Mouse (Mus musculus): ENCODE measurements around the gene E130218I03Rik. TPM values are rescaled to one million over a fixed set of nuclear protein-coding genes. Genes with fewer than 3 reads are reported as not detected.

The E130218I03Rik gene
- polyA plus RNA-seq, 1 experiment: not detected

- TF ChIP-seq CTCF (IDR thresholded peaks at IDR 0.05; ENCODE audit: extremely low read depth, insufficient read depth, low read length) (no peak), POLR2A (IDR thresholded peaks at IDR 0.05; ENCODE audit: extremely low read depth, insufficient read depth, low read length) (no peak)
- H3K4me1 ChIP-seq (ENCODE audit: control insufficient read depth, insufficient read depth, low read length): no peaks in the 10 kb centered on the region
- no peak overlapping the region for H3K27ac ChIP-seq (ENCODE audit: insufficient read depth, low read length)
- peak overlapping the region; percentile 33 for H3K4me3 ChIP-seq (ENCODE audit: insufficient read depth, low read length)
These were observed 7.4 kb downstream of the E130218I03Rik start for GRCm38 (mm10) chr4:134250930-134251240.

- H3K4me1 ChIP-seq (ENCODE audit: control insufficient read depth, insufficient read depth, low read length): no peaks in the 10 kb centered on the region
- no peak overlapping the region for H3K27ac ChIP-seq (ENCODE audit: insufficient read depth, low read length)
- peak overlapping the region; percentile 33 for H3K4me3 ChIP-seq (ENCODE audit: insufficient read depth, low read length)
- no peak for TF ChIP-seq POLR2A (IDR thresholded peaks at IDR 0.05; ENCODE audit: extremely low read depth, insufficient read depth, low read length)
- TF ChIP-seq CTCF (IDR thresholded peaks at IDR 0.05; ENCODE audit: extremely low read depth, insufficient read depth, low read length): no peak
These were observed 8.0 kb downstream of the E130218I03Rik start for GRCm38 (mm10) chr4:134251241-134252130.

- Histone ChIP-seq H3K4me1 (ENCODE audit: control insufficient read depth, insufficient read depth, low read length) (no peaks in the 10 kb centered on the region), H3K27ac (ENCODE audit: insufficient read depth, low read length) (peak overlapping the region; percentile 15; the same call in 1 of the 2 replicates), H3K4me3 (ENCODE audit: insufficient read depth, low read length) (peak overlapping the region; percentile 33)
- TF ChIP-seq POLR2A (IDR thresholded peaks at IDR 0.05; ENCODE audit: extremely low read depth, insufficient read depth, low read length): no peak
- TF ChIP-seq CTCF (IDR thresholded peaks at IDR 0.05; ENCODE audit: extremely low read depth, insufficient read depth, low read length): no peak
These were observed 8.9 kb downstream of the E130218I03Rik start for GRCm38 (mm10) chr4:134252131-134252910.

GRCm38 (mm10) chr4:134252911-134253721, 9.7 kb downstream of the E130218I03Rik start:
- Histone ChIP-seq H3K4me1 (ENCODE audit: control insufficient read depth, insufficient read depth, low read length) (no peaks in the 10 kb centered on the region), H3K4me3 (ENCODE audit: insufficient read depth, low read length) (peak overlapping the region; percentile 19), H3K27ac (ENCODE audit: insufficient read depth, low read length) (peak overlapping the region; percentile 15)
- TF ChIP-seq CTCF (IDR thresholded peaks at IDR 0.05; ENCODE audit: extremely low read depth, insufficient read depth, low read length) (no peak), POLR2A (IDR thresholded peaks at IDR 0.05; ENCODE audit: extremely low read depth, insufficient read depth, low read length) (no peak)

- TF ChIP-seq POLR2A (IDR thresholded peaks at IDR 0.05; ENCODE audit: extremely low read depth, insufficient read depth, low read length): 0 out of 2 replicates have a peak, but pooled peaks have one; percentile 27
- no peak for TF ChIP-seq CTCF (IDR thresholded peaks at IDR 0.05; ENCODE audit: extremely low read depth, insufficient read depth, low read length)
- Histone ChIP-seq H3K4me3 (ENCODE audit: insufficient read depth, low read length) (peak within 1 kb of the TSS; percentile 19), H3K4me1 (ENCODE audit: control insufficient read depth, insufficient read depth, low read length) (no peaks in the 10 kb centered on the region), H3K27ac (ENCODE audit: insufficient read depth, low read length) (peak within 1 kb of the TSS; percentile 15)
These were observed 10.4 kb downstream of the E130218I03Rik start, which contains the start of gene Grrp1 for GRCm38 (mm10) chr4:134253722-134254324. Gene Grrp1, minus strand, starts transcription at chr4:134254106.

GRCm38 (mm10) chr4:134254835-134255234, 11.4 kb downstream of the E130218I03Rik start:
- TF ChIP-seq POLR2A (IDR thresholded peaks at IDR 0.05; ENCODE audit: extremely low read depth, insufficient read depth, low read length): no peak
- TF ChIP-seq CTCF (IDR thresholded peaks at IDR 0.05; ENCODE audit: extremely low read depth, insufficient read depth, low read length): no peak
- Histone ChIP-seq H3K4me3 (ENCODE audit: insufficient read depth, low read length) (no peak overlapping the region), H3K27ac (ENCODE audit: insufficient read depth, low read length) (no peak overlapping the region), H3K4me1 (ENCODE audit: control insufficient read depth, insufficient read depth, low read length) (no peaks in the 10 kb centered on the region)

- no peak for TF ChIP-seq CTCF (IDR thresholded peaks at IDR 0.05; ENCODE audit: extremely low read depth, insufficient read depth, low read length)
- TF ChIP-seq POLR2A (IDR thresholded peaks at IDR 0.05; ENCODE audit: extremely low read depth, insufficient read depth, low read length): no peak
- H3K4me3 ChIP-seq (ENCODE audit: insufficient read depth, low read length): no peak overlapping the region
- no peak overlapping the region for H3K27ac ChIP-seq (ENCODE audit: insufficient read depth, low read length)
- no peaks in the 10 kb centered on the region for H3K4me1 ChIP-seq (ENCODE audit: control insufficient read depth, insufficient read depth, low read length)
These were observed 12.4 kb downstream of the E130218I03Rik start for GRCm38 (mm10) chr4:134255854-134256253.

- no peak for TF ChIP-seq POLR2A (IDR thresholded peaks at IDR 0.05; ENCODE audit: extremely low read depth, insufficient read depth, low read length)
- TF ChIP-seq CTCF (IDR thresholded peaks at IDR 0.05; ENCODE audit: extremely low read depth, insufficient read depth, low read length): no peak
- Histone ChIP-seq H3K4me1 (ENCODE audit: control insufficient read depth, insufficient read depth, low read length) (no peaks in the 10 kb centered on the region), H3K27ac (ENCODE audit: insufficient read depth, low read length) (no peak overlapping the region), H3K4me3 (ENCODE audit: insufficient read depth, low read length) (no peak overlapping the region)
These were observed 13.1 kb downstream of the E130218I03Rik start for GRCm38 (mm10) chr4:134256407-134257197.

Data from cortical plate, adult 2 months (tissue).